Mouse (Mus musculus): ENCODE data around the gene Mcm6.

DNA sequence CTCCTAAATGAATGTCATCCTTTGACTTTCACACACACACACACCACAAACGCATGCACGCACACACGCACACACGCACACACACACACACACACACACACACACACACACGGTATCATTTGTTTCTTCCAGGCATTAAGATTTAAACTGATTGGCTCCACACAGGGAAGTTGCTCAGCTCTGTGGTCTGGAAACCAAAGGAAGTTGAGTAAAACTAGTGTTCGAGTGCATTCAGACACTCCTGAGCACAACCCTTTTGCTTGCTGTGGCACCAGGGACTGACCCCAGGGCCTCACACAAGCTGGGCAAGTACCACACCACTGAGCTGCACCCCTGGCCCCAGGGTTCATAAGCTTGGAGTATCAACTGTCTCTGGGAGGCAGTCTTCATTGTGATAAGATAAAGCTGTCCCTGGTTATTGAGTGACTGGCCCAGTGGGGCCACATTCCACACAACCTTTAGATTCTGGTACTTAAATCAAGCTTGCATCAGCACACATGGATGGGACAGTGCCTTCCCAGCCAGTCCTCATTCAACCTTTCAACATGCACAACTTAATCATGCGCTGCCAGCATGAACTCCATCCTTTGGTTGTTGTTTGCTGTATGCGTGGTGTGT, 36.3 kb downstream of the Mcm6 start:
- TF ChIP-seq POLR2A (IDR thresholded peaks at IDR 0.05; ENCODE audit: low read depth, low read length) = 0 out of 2 replicates have a peak, but pooled peaks have one; percentile 25
- TF ChIP-seq CTCF (IDR thresholded peaks at IDR 0.05; ENCODE audit: extremely low read depth, insufficient read length, insufficient replicate concordance, low read depth, low read length) = no peak

Measured in small intestine, adult 2 months (tissue).